Mouse (Mus musculus) CH12.LX (cell line): ENCODE measurements around the gene Bcas1.

Experiments used
- EP300 ChIP-seq: IDR thresholded peaks from 2 replicates; pipeline ENCODE4 v1.6.1; 2011; ENCODE audit warnings: low read length, improper control_type of control experiment
- GABPA ChIP-seq: IDR thresholded peaks from 2 replicates; pipeline ENCODE4 v1.6.1; 2012; ENCODE audit warnings: low read depth, low read length, improper control_type of control experiment, inconsistent platforms; ENCODE audit not compliant: insufficient replicate concordance
- POLR2A ChIP-seq: IDR thresholded peaks from 2 replicates; pipeline ENCODE4 v1.6.1; 2011; ENCODE audit warnings: low read depth, mild to moderate bottlenecking, improper control_type of control experiment, low read length
- RCOR1 ChIP-seq: conservative IDR thresholded peaks from 2 replicates; pipeline ENCODE4 v1.6.1; 2012; ENCODE audit warnings: low read depth, mild to moderate bottlenecking, inconsistent platforms, low read length, improper control_type of control experiment
- SIN3A ChIP-seq: IDR thresholded peaks from 2 replicates; pipeline ENCODE4 v1.6.1; 2012; ENCODE audit warnings: low read length, improper control_type of control experiment, inconsistent platforms
- SMC3 ChIP-seq: IDR thresholded peaks from 2 replicates; pipeline ENCODE4 v1.6.1; 2011; ENCODE audit warnings: low read depth, low read length, improper control_type of control experiment
- TCF12 ChIP-seq: IDR thresholded peaks from 2 replicates; pipeline ENCODE4 v1.6.1; 2014; ENCODE audit warnings: low read depth, mild to moderate bottlenecking, inconsistent platforms, low read length, improper control_type of control experiment
- ZMIZ1 ChIP-seq: IDR thresholded peaks from 2 replicates; pipeline ENCODE4 v1.6.1; 2012; ENCODE audit warnings: low read depth, mild to moderate bottlenecking, inconsistent platforms, low read length, improper control_type of control experiment

- no peak for TF ChIP-seq SMC3
- no peak for TF ChIP-seq EP300
- no peak for TF ChIP-seq ZMIZ1
- no peak for TF ChIP-seq GABPA
- no peak for TF ChIP-seq SIN3A
- no peak for TF ChIP-seq RCOR1
- TF ChIP-seq POLR2A, result no peak
- TF ChIP-seq TCF12, result no peak
Measured at GRCm38 (mm10) chr2:170308033-170308820, 119.4 kb downstream of the Bcas1 start.
